In the genomic region with DNA sequence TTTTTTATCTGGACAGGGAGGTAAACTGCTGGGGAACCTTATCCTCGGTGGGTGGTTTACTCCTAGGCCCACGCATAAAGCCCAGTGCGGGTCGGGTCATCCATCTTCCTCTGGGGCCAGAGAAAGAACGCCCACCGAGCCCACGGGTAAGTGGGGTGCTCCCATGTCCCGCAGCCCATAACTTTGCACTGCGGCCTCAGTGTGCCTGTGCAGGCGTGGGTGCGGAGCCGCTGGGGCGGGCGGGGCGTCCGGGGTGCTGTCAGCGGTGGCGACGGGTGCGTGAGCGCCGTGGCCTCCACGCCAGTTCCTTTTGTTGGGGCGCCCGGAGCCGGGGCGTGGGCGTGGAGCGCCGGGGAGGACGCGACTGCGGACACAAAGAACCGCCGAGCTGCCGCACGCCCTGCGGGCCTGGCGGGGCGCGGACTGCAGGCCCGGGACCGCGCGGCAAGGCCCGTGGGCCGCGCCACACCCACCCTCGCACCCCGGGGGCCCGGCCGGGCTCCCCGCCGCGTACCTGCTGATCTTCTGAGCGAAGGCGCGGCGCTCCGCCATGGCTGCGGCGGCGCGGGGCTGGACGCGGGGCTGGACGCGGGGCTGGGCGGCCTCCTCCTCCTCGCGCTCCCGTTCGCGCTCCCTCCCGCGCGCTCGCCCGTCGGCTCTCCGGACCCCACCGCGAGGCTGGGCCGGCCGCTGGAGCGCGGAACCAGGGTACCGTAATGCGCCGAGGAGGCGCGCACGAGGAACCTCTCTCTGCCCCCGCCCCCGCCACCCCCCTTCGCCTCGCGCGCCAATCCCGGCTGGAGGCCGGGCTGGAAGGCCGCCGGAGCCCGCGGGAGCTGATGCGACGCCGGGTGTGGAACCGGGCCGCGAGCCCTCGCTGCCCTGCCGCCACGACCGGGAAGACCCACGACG, we compare ENCODE assay signal across 7 mouse cellular contexts. TPM values are rescaled to one million over a fixed set of nuclear protein-coding genes. Genes with fewer than 3 reads are reported as not detected.
DNase-seq lines count a peak whose midpoint lies in the region; ATAC-seq lines count a peak whose summit lies in the region.

Dock7 (minus strand) TSS at position 705 of the 912 bp plus-strand sequence.

- peaks cover 24% of the 10 kb centered on the region for H3K4me1 ChIP-seq in embryonic facial prominence, embryonic 14.5 days (ENCODE audit: control insufficient read depth, insufficient read depth, low read length)
- H3K4me1 ChIP-seq in limb, embryonic 10.5 days, result peaks cover 62% of the 10 kb centered on the region
- H3K4me1 ChIP-seq in midbrain, embryonic 11.5 days (ENCODE audit: control insufficient read depth, insufficient read depth, low read length), result peaks cover 11% of the 10 kb centered on the region

- peak within 1 kb of the TSS; percentile 66 for H3K4me2 ChIP-seq in embryonic facial prominence, embryonic 14.5 days (ENCODE audit: low read depth, low read length)
- peak within 1 kb of the TSS; percentile 71 for H3K4me2 ChIP-seq in midbrain, embryonic 11.5 days

- peak within 1 kb of the TSS; percentile 99 for H3K9ac ChIP-seq in embryonic facial prominence, embryonic 14.5 days (ENCODE audit: low read depth, low read length)
- H3K9ac ChIP-seq in midbrain, embryonic 11.5 days (ENCODE audit: low read length), result peak within 1 kb of the TSS; percentile 97

- peak within 1 kb of the TSS; percentile 81 for H3K27ac ChIP-seq in embryonic facial prominence, embryonic 14.5 days (replicated peaks; ENCODE audit: low read depth, low read length)
- H3K27ac ChIP-seq in limb, embryonic 10.5 days, result peak within 1 kb of the TSS; percentile 99
- peak within 1 kb of the TSS; percentile 78 for H3K27ac ChIP-seq in midbrain, embryonic 11.5 days (ENCODE audit: low read depth, low read length)

- peak; percentile 97 for ATAC-seq in embryonic facial prominence, embryonic 14.5 days (ENCODE audit: low read depth)
- ATAC-seq in midbrain, embryonic 11.5 days (ENCODE audit: low FRiP score), result peak; percentile 95

- peak within 1 kb of the TSS; percentile 94 for H3K4me3 ChIP-seq in embryonic facial prominence, embryonic 14.5 days (ENCODE audit: low read depth, low read length)
- H3K4me3 ChIP-seq in limb, embryonic 10.5 days, result peak within 1 kb of the TSS; percentile 100
- peak within 1 kb of the TSS; percentile 97 for H3K4me3 ChIP-seq in midbrain, embryonic 11.5 days (ENCODE audit: low read depth, low read length)

- H3K36me3 ChIP-seq in embryonic facial prominence, embryonic 14.5 days (ENCODE audit: control insufficient read depth, insufficient read depth, low read length), result no peaks in the 10 kb centered on the region
- H3K36me3 ChIP-seq in limb, embryonic 10.5 days, result no peaks in the 10 kb centered on the region
- no peaks in the 10 kb centered on the region for H3K36me3 ChIP-seq in midbrain, embryonic 11.5 days (ENCODE audit: control insufficient read depth, insufficient read depth, low read length)

- under 1% methylated on average over 24 of the region's 117 CpGs for WGBS in embryonic facial prominence, embryonic 14.5 days
- under 1% methylated on average over 98 of the region's 117 CpGs for WGBS in limb, embryonic 10.5 days
- under 1% methylated on average over 73 of the region's 117 CpGs for WGBS in midbrain, embryonic 11.5 days

- DNase-seq in brain, adult 2 months (ENCODE audit: low read depth, low spot score), result peak; percentile 91
- peak; percentile 91 for DNase-seq in embryonic facial prominence, embryonic 14.5 days (ENCODE audit: low spot score)
- DNase-seq in heart, adult 18-20 months, result peak; percentile 87 to 88
- peak; percentile 86 for DNase-seq in kidney, adult 18-20 months
- peak; percentile 97 for DNase-seq in limb, embryonic 10.5 days (ENCODE audit: low spot score)
- DNase-seq in midbrain, embryonic 11.5 days (ENCODE audit: low spot score, missing footprints), result peak; percentile 100
- peak; percentile 11 for DNase-seq in spleen, adult 12 weeks (ENCODE audit: low spot score)

- no peaks in the 10 kb centered on the region for H3K9me3 ChIP-seq in embryonic facial prominence, embryonic 14.5 days (ENCODE audit: control insufficient read depth, low read length)
- H3K9me3 ChIP-seq in limb, embryonic 10.5 days (replicated peaks), result no peaks in the 10 kb centered on the region
- no peaks in the 10 kb centered on the region for H3K9me3 ChIP-seq in midbrain, embryonic 11.5 days (ENCODE audit: control insufficient read depth, low read length)

- H3K27me3 ChIP-seq in embryonic facial prominence, embryonic 14.5 days (replicated peaks; ENCODE audit: control insufficient read depth, insufficient read depth, low read length), result no peaks in the 10 kb centered on the region
- H3K27me3 ChIP-seq in limb, embryonic 10.5 days (ENCODE audit: low read depth, poor library complexity, severe bottlenecking), result no peaks in the 10 kb centered on the region
- no peaks in the 10 kb centered on the region for H3K27me3 ChIP-seq in midbrain, embryonic 11.5 days (ENCODE audit: control insufficient read depth, insufficient read depth, low read length)

RNA-seq across cellular contexts. Expression of gene Dock7, which starts in this region (rescaled TPM):
- 65.4 and 71.3 TPM in 2 replicates for polyA plus RNA-seq in embryonic facial prominence, embryonic 14.5 days (2014; fragmentation: Nextera tagmentation; extraction: Ambion mirVana)
- 10 to 100 TPM in 1 of 2 experiments, 1 to 10 TPM in 1; 9.0 to 11.3 TPM for total RNA-seq in heart, adult 18-20 months (2021)
- polyA plus RNA-seq in limb, embryonic 10.5 days (2016; fragmentation: Nextera tagmentation; extraction: Ambion mirVana), result 74.8 and 92.5 TPM in 2 replicates
- polyA plus RNA-seq in midbrain, embryonic 11.5 days (2014; fragmentation: Nextera tagmentation; extraction: Ambion mirVana), result 93.5 and 111 TPM in 2 replicates

Comparison
In these comparisons a context has a peak if more than half of its experiments do, and no peak if none do; other contexts are left out.
1. Peak in every context shown above with its lines: DNase-seq, ATAC-seq, H3K4me3 ChIP-seq and H3K27ac ChIP-seq.
2. DNase-seq: peak in every context shown above with its lines; median percentile 100 in midbrain, embryonic 11.5 days; 97 in limb, embryonic 10.5 days; 91 in brain, adult 2 months; 91 in embryonic facial prominence, embryonic 14.5 days; 88 in heart, adult 18-20 months; 86 in kidney, adult 18-20 months; 11 in spleen, adult 12 weeks.